Mouse (Mus musculus) spleen, adult 2 months (tissue): ENCODE measurements around the gene Cd5l.

ENCODE experiments used
- CTCF ChIP-seq: fragments of 200-500 bp; IDR thresholded peaks from 2 replicates; pipeline ENCODE4 v1.5.1; 2011; ENCODE audit warnings: mild to moderate bottlenecking, inconsistent platforms; ENCODE audit not compliant: insufficient read depth, insufficient read length, insufficient replicate concordance; ENCODE audit errors: extremely low read depth
- POLR2A ChIP-seq: fragments of 200-500 bp; IDR thresholded peaks from 2 replicates; pipeline ENCODE4 v1.6.1; 2011; ENCODE audit warnings: low read depth, low read length, inconsistent platforms

- TF ChIP-seq CTCF (no peak), POLR2A (no peak)
Measured at GRCm38 (mm10) chr3:87367511-87367910, 9.8 kb downstream of the Cd5l start.
